Mouse (Mus musculus): ENCODE measurements at regions not wholly inside any gene's neighbourhood (a gene's known extent, or its start where the extent isn't known, plus 50 kb on each side); places are given as distances from the start of the nearest gene placed in this dataset.

- no peak for TF ChIP-seq CTCF (IDR thresholded peaks at IDR 0.05; ENCODE audit: low read depth, low read length)
- TF ChIP-seq GATA1 (IDR thresholded peaks at IDR 0.05; ENCODE audit: borderline replicate concordance, low read length) = no peak
- no peak for TF ChIP-seq POLR2AphosphoS5 (IDR thresholded peaks at IDR 0.05; ENCODE audit: insufficient replicate concordance, low read depth, low read length)
- TF ChIP-seq GATA2 (IDR thresholded peaks at IDR 0.05; ENCODE audit: borderline replicate concordance, low read depth, low read length) = no peak
- TF ChIP-seq TAL1 (conservative IDR thresholded peaks at IDR 0.05; ENCODE audit: low read depth, low read length) = no peak
Observed at GRCm38 (mm10) chr12:77140656-77141055, 97.3 kb upstream of the Fut8 start.
